Mouse (Mus musculus): ENCODE measurements around the gene Alox5ap. TPM values are rescaled to one million over a fixed set of nuclear protein-coding genes. Genes with fewer than 3 reads are reported as not detected.

Gene Alox5ap
- polyA plus RNA-seq (2015; fragmentation: Nextera tagmentation; extraction: Ambion mirVana), result 9.3 and 12.6 TPM in 2 replicates

GRCm38 (mm10) chr5:149264405-149264804 lies at the start of gene Alox5ap:
Gene Alox5ap, plus strand, starts transcription at chr5:149264767.
- peaks cover 2% of the 10 kb centered on the region for H3K4me1 ChIP-seq (ENCODE audit: control insufficient read depth, insufficient read depth, low read length)
- H3K27ac ChIP-seq (ENCODE audit: low read length), result no peak within 1 kb of the TSS
- no peak within 1 kb of the TSS for H3K4me2 ChIP-seq (ENCODE audit: low read length)
- no peaks in the 10 kb centered on the region for H3K9me3 ChIP-seq (replicated peaks; ENCODE audit: control insufficient read depth, low read length, poor library complexity, severe bottlenecking)
- no peak within 1 kb of the TSS for H3K4me3 ChIP-seq (ENCODE audit: low read depth, low read length)
- no peak within 1 kb of the TSS for H3K9ac ChIP-seq (ENCODE audit: low read depth, low read length)
- H3K36me3 ChIP-seq (ENCODE audit: control insufficient read depth, insufficient read depth, low read length), result no peaks in the 10 kb centered on the region
- WGBS, result 59% methylated on average over 4 of the region's 4 CpGs
- ATAC-seq, result no peak
- no peaks in the 10 kb centered on the region for H3K27me3 ChIP-seq (ENCODE audit: control insufficient read depth, insufficient read depth, low read depth, low read length)

- Histone ChIP-seq H3K4me3 (ENCODE audit: low read depth, low read length) (no peak overlapping the region), H3K27me3 (ENCODE audit: control insufficient read depth, insufficient read depth, low read depth, low read length) (no peaks in the 10 kb centered on the region), H3K4me2 (ENCODE audit: low read length) (no peak overlapping the region), H3K27ac (ENCODE audit: low read length) (no peak overlapping the region), H3K4me1 (ENCODE audit: control insufficient read depth, insufficient read depth, low read length) (no peaks in the 10 kb centered on the region), H3K9ac (ENCODE audit: low read depth, low read length) (no peak overlapping the region), H3K9me3 (replicated peaks; ENCODE audit: control insufficient read depth, low read length, poor library complexity, severe bottlenecking) (no peaks in the 10 kb centered on the region), H3K36me3 (ENCODE audit: control insufficient read depth, insufficient read depth, low read length) (peaks cover 33% of the 10 kb centered on the region)
- no peak for ATAC-seq
- WGBS, result 99% methylated on average over 7 of the region's 7 CpGs
These were observed 49.0 kb upstream of the Alox5ap start for GRCm38 (mm10) chr5:149215540-149215939.

- Histone ChIP-seq H3K36me3 (ENCODE audit: control insufficient read depth, insufficient read depth, low read length) (peaks cover 27% of the 10 kb centered on the region), H3K27ac (ENCODE audit: low read length) (no peak overlapping the region), H3K4me3 (ENCODE audit: low read depth, low read length) (no peak overlapping the region), H3K9ac (ENCODE audit: low read depth, low read length) (no peak overlapping the region), H3K9me3 (replicated peaks; ENCODE audit: control insufficient read depth, low read length, poor library complexity, severe bottlenecking) (no peaks in the 10 kb centered on the region), H3K4me1 (ENCODE audit: control insufficient read depth, insufficient read depth, low read length) (no peaks in the 10 kb centered on the region), H3K27me3 (ENCODE audit: control insufficient read depth, insufficient read depth, low read depth, low read length) (no peaks in the 10 kb centered on the region), H3K4me2 (ENCODE audit: low read length) (no peak overlapping the region)
- ATAC-seq, result no peak
- WGBS, result 87% methylated on average over 6 of the region's 6 CpGs
These were observed 46.8 kb upstream of the Alox5ap start for GRCm38 (mm10) chr5:149217524-149218357.

- no peaks in the 10 kb centered on the region for H3K9me3 ChIP-seq (replicated peaks; ENCODE audit: control insufficient read depth, low read length, poor library complexity, severe bottlenecking)
- no peak overlapping the region for H3K4me2 ChIP-seq (ENCODE audit: low read length)
- no peak overlapping the region for H3K4me3 ChIP-seq (ENCODE audit: low read depth, low read length)
- ATAC-seq, result no peak
- H3K27ac ChIP-seq (ENCODE audit: low read length), result no peak overlapping the region
- H3K4me1 ChIP-seq (ENCODE audit: control insufficient read depth, insufficient read depth, low read length), result peaks cover 2% of the 10 kb centered on the region; the same call in 1 of the 2 replicates
- no peaks in the 10 kb centered on the region for H3K27me3 ChIP-seq (ENCODE audit: control insufficient read depth, insufficient read depth, low read depth, low read length)
- 86% methylated on average over 3 of the region's 3 CpGs for WGBS
- peaks cover 14% of the 10 kb centered on the region for H3K36me3 ChIP-seq (ENCODE audit: control insufficient read depth, insufficient read depth, low read length)
- no peak overlapping the region for H3K9ac ChIP-seq (ENCODE audit: low read depth, low read length)
These were observed 45.1 kb upstream of the Alox5ap start for GRCm38 (mm10) chr5:149219493-149219892.

- no peaks in the 10 kb centered on the region for H3K9me3 ChIP-seq (replicated peaks; ENCODE audit: control insufficient read depth, low read length, poor library complexity, severe bottlenecking)
- H3K36me3 ChIP-seq (ENCODE audit: control insufficient read depth, insufficient read depth, low read length), result peaks cover 2% of the 10 kb centered on the region
- no peak for ATAC-seq
- peaks cover 7% of the 10 kb centered on the region; the same call in 1 of the 2 replicates for H3K4me1 ChIP-seq (ENCODE audit: control insufficient read depth, insufficient read depth, low read length)
- H3K9ac ChIP-seq (ENCODE audit: low read depth, low read length), result no peak overlapping the region
- H3K27ac ChIP-seq (ENCODE audit: low read length), result no peak overlapping the region
- 95% methylated on average over 4 of the region's 4 CpGs for WGBS
- no peaks in the 10 kb centered on the region for H3K27me3 ChIP-seq (ENCODE audit: control insufficient read depth, insufficient read depth, low read depth, low read length)
- H3K4me2 ChIP-seq (ENCODE audit: low read length), result no peak overlapping the region
- H3K4me3 ChIP-seq (ENCODE audit: low read depth, low read length), result no peak overlapping the region
These were observed 43.2 kb upstream of the Alox5ap start for GRCm38 (mm10) chr5:149221355-149221754.

GRCm38 (mm10) chr5:149224666-149225065 lies 39.9 kb upstream of the Alox5ap start:
- Histone ChIP-seq H3K27me3 (ENCODE audit: control insufficient read depth, insufficient read depth, low read depth, low read length) (no peaks in the 10 kb centered on the region), H3K4me3 (ENCODE audit: low read depth, low read length) (no peak overlapping the region), H3K4me2 (ENCODE audit: low read length) (peak overlapping the region; percentile 33), H3K9ac (ENCODE audit: low read depth, low read length) (no peak overlapping the region), H3K27ac (ENCODE audit: low read length) (no peak overlapping the region), H3K4me1 (ENCODE audit: control insufficient read depth, insufficient read depth, low read length) (peaks cover 7% of the 10 kb centered on the region; the same call in 1 of the 2 replicates), H3K9me3 (replicated peaks; ENCODE audit: control insufficient read depth, low read length, poor library complexity, severe bottlenecking) (no peaks in the 10 kb centered on the region), H3K36me3 (ENCODE audit: control insufficient read depth, insufficient read depth, low read length) (no peaks in the 10 kb centered on the region)
- no peak for ATAC-seq
- 4% methylated on average over 7 of the region's 7 CpGs for WGBS

GRCm38 (mm10) chr5:149228700-149229618 lies 35.6 kb upstream of the Alox5ap start:
- WGBS, result 2% methylated on average over 55 of the region's 55 CpGs
- Histone ChIP-seq H3K4me1 (ENCODE audit: control insufficient read depth, insufficient read depth, low read length) (peaks cover 7% of the 10 kb centered on the region; the same call in 1 of the 2 replicates), H3K27ac (ENCODE audit: low read length) (peak overlapping the region; percentile 87), H3K4me3 (ENCODE audit: low read depth, low read length) (peak overlapping the region; percentile 48), H3K9ac (ENCODE audit: low read depth, low read length) (peak overlapping the region; percentile 69), H3K36me3 (ENCODE audit: control insufficient read depth, insufficient read depth, low read length) (no peaks in the 10 kb centered on the region), H3K9me3 (replicated peaks; ENCODE audit: control insufficient read depth, low read length, poor library complexity, severe bottlenecking) (no peaks in the 10 kb centered on the region), H3K27me3 (ENCODE audit: control insufficient read depth, insufficient read depth, low read depth, low read length) (no peaks in the 10 kb centered on the region), H3K4me2 (ENCODE audit: low read length) (peak overlapping the region; percentile 53)
- ATAC-seq, result peak; percentile 96

GRCm38 (mm10) chr5:149229619-149230339 lies 34.8 kb upstream of the Alox5ap start:
- Histone ChIP-seq H3K4me1 (ENCODE audit: control insufficient read depth, insufficient read depth, low read length) (peaks cover 2% of the 10 kb centered on the region; the same call in 1 of the 2 replicates), H3K9ac (ENCODE audit: low read depth, low read length) (peak overlapping the region; percentile 69; the same call in 1 of the 2 replicates), H3K36me3 (ENCODE audit: control insufficient read depth, insufficient read depth, low read length) (no peaks in the 10 kb centered on the region), H3K4me3 (ENCODE audit: low read depth, low read length) (peak overlapping the region; percentile 48), H3K27ac (ENCODE audit: low read length) (peak overlapping the region; percentile 87), H3K4me2 (ENCODE audit: low read length) (peak overlapping the region; percentile 53), H3K9me3 (replicated peaks; ENCODE audit: control insufficient read depth, low read length, poor library complexity, severe bottlenecking) (no peaks in the 10 kb centered on the region), H3K27me3 (ENCODE audit: control insufficient read depth, insufficient read depth, low read depth, low read length) (no peaks in the 10 kb centered on the region)
- ATAC-seq, result peak; percentile 41
- 72% methylated on average over 18 of the region's 18 CpGs for WGBS
